9 mouse cellular contexts compared by ENCODE assay signal in genomic region chr8:121651308-121651873, GRCm38 (mm10). TPM values are rescaled to one million over a fixed set of nuclear protein-coding genes. Genes with fewer than 3 reads are reported as not detected.
DNase-seq lines count a peak whose midpoint lies in the region; ATAC-seq and TF ChIP-seq lines count a peak whose summit lies in the region.
"Had no signal": no experiment of that assay in that cellular context is flagged by ENCODE, and none has a peak within 500 bp of the region (broad histone marks: within the 10 kb centered on the region; RNA-seq: fewer than 3 reads in every experiment).

No protein-coding gene starts in this region.

- DNase-seq in kidney, postnatal 10 days = peak; percentile 57
- DNase-seq in kidney, adult 11 months = no peak
- peak; percentile 67 for DNase-seq in cerebellum, adult 9-10 months
- DNase-seq in liver, postnatal 0 days = no peak
- DNase-seq in B cell, adult 2 months = no peak
- no peak for DNase-seq in gastrocnemius, adult 8-10 months (ENCODE audit: low spot score in 2 of 2)

- TF ChIP-seq EP300 in liver, postnatal 0 days (IDR thresholded peaks at IDR 0.05; ENCODE audit: low read depth) = no peak

- H3K9ac ChIP-seq in forebrain, embryonic 16.5 days (replicated peaks; ENCODE audit: low read depth, low read length) = peak overlapping the region; percentile 66
- peak overlapping the region; percentile 69 for H3K9ac ChIP-seq in liver, postnatal 0 days (replicated peaks)

- peak overlapping the region; percentile 99 for H3K4me2 ChIP-seq in forebrain, embryonic 16.5 days (ENCODE audit: low read length)
- H3K4me2 ChIP-seq in liver, postnatal 0 days (ENCODE audit: low read depth, low read length) = peak overlapping the region; percentile 79

- TF ChIP-seq CTCF in liver, postnatal 0 days (IDR thresholded peaks at IDR 0.05; ENCODE audit: low read depth) = no peak

- H3K27me3 ChIP-seq in forebrain, embryonic 16.5 days (replicated peaks; ENCODE audit: control insufficient read depth, insufficient read depth, low read length) = no peaks in the 10 kb centered on the region
- peaks cover 34% of the 10 kb centered on the region for H3K27me3 ChIP-seq in liver, postnatal 0 days (ENCODE audit: insufficient read depth, low read length)

- peaks cover 65% of the 10 kb centered on the region for H3K4me1 ChIP-seq in forebrain, embryonic 16.5 days (replicated peaks; ENCODE audit: control insufficient read depth, insufficient read depth, low read length)
- H3K4me1 ChIP-seq in liver, postnatal 0 days (ENCODE audit: insufficient read depth) = peaks cover 32% of the 10 kb centered on the region

- no peaks in the 10 kb centered on the region for H3K9me3 ChIP-seq in forebrain, embryonic 16.5 days (ENCODE audit: control insufficient read depth, low read length)
- H3K9me3 ChIP-seq in liver, postnatal 0 days (ENCODE audit: low read length) = no peaks in the 10 kb centered on the region

- no peaks in the 10 kb centered on the region for H3K36me3 ChIP-seq in forebrain, embryonic 16.5 days (ENCODE audit: control insufficient read depth, insufficient read depth)
- no peaks in the 10 kb centered on the region for H3K36me3 ChIP-seq in liver, postnatal 0 days (replicated peaks; ENCODE audit: insufficient read depth, low read length)

- 6% methylated on average over 47 of the region's 47 CpGs for WGBS in forebrain, embryonic 16.5 days
- 16% methylated on average over 39 of the region's 47 CpGs for WGBS in liver, postnatal 0 days (ENCODE audit: insufficient replicate concordance)

- peak overlapping the region; percentile 60 for H3K4me3 ChIP-seq in forebrain, embryonic 16.5 days (replicated peaks; ENCODE audit: low read length)
- H3K4me3 ChIP-seq in liver, postnatal 0 days (ENCODE audit: low read depth, low read length) = peak overlapping the region; percentile 56

- H3K27ac ChIP-seq in forebrain, embryonic 16.5 days (ENCODE audit: low read length) = peak overlapping the region; percentile 76
- H3K27ac ChIP-seq in liver, postnatal 0 days (ENCODE audit: low read depth) = no peak overlapping the region
- H3K27ac ChIP-seq: macrophage had no signal

- ATAC-seq in forebrain, embryonic 16.5 days = no peak
- ATAC-seq in liver, postnatal 0 days = no peak
- no peak for ATAC-seq in megakaryocyte-erythroid progenitor cell, adult 5-6 weeks (replicated peaks; ENCODE audit: low FRiP score, low TSS enrichment, poor library complexity, severe bottlenecking)

RNA-seq across cellular contexts. Expression of gene Zcchc14, which starts 1.3 kb away (rescaled TPM):
- 37.3 and 38.5 TPM in 2 replicates for polyA plus RNA-seq in forebrain, embryonic 16.5 days (2015; fragmentation: Nextera tagmentation; extraction: Ambion mirVana)
- polyA plus RNA-seq in liver, postnatal 0 days (2015; fragmentation: Nextera tagmentation; extraction: Ambion mirVana) = 1.9 and 2.3 TPM in 2 replicates
- not detected in 2 replicates for total RNA-seq in megakaryocyte-erythroid progenitor cell, adult 5-6 weeks (2014; fragmentation: Nextera tagmentation)
- total RNA-seq in megakaryocyte-erythroid progenitor cell, adult 5-6 weeks (2017) = 0.08 TPM in 1 of 2 replicates, not detected in the other
- total RNA-seq in gastrocnemius, adult 8-10 months (2022) = 10 to 100 TPM; 14.2 to 19.2 (median 15.7) TPM

Comparison
In these comparisons a context has a peak if more than half of its experiments do, and no peak if none do; other contexts are left out.
1. DNase-seq: peak in kidney, postnatal 10 days (single experiment) and cerebellum, adult 9-10 months (single experiment); none in kidney, adult 11 months (single experiment), liver, postnatal 0 days (single experiment), B cell, adult 2 months (0 of 2) and gastrocnemius, adult 8-10 months (0 of 2).
2. RNA of gene Zcchc14, which starts 1.3 kb away (total RNA-seq): 14.2 to 19.2 TPM in gastrocnemius, adult 8-10 months; 0.08 TPM in megakaryocyte-erythroid progenitor cell, adult 5-6 weeks; every median in the first group is over 10 times any median in the second.